Mouse (Mus musculus): ENCODE results near the gene Olfr1501.
"Not testable (repeated sequence)": the region's sequence is repeated elsewhere in the genome, so short reads cannot be mapped to it uniquely, and the experiment has no call there.

Olfr1501 gene

DNA sequence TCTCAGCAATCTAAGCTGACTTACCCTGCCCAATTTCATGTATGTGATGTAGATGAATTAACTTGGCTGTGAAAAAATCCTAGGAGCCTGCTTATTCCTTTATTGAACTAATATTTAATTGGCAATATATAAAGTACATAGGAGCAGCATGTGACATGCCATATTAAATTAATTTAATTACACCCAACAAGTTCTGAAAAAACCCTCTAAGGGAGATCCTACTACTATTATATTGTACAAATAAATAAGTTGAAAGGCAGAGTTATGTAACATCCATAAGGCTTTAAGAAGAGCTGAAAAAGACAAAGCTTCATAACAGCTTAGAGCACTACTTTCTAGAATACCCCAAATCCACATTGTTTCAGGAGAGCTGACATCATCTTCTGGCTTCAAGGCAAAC is at the start of gene Olfr1501:
TSS of gene Olfr1501 (minus strand) at position 101 of the 400 bp plus-strand sequence.
- DNase-seq: not testable (repeated sequence)

DNA sequence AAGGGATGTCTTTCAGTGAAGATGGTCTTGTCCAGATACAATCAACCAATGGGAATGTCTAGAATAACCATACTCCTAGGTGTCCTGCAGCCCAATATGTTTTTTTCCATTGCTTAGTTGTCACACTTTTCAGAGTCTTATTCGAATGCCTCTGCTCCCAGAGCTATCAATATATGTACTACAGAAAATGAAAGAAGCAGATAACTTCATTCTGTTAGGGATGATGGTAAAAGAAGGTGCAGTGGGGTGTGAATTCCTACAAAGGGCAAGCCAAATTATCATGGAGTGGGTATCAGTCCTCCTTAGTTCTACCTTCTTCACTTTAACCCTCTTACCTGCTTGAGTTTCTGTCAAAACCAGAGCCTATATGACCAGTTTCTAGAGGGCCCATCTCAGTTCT is 47.3 kb upstream of the Olfr1501 start, which contains the start of gene Olfr1504:
TSS of gene Olfr1504 (minus strand) at position 101 of the 400 bp plus-strand sequence.
- DNase-seq: no peak

DNA sequence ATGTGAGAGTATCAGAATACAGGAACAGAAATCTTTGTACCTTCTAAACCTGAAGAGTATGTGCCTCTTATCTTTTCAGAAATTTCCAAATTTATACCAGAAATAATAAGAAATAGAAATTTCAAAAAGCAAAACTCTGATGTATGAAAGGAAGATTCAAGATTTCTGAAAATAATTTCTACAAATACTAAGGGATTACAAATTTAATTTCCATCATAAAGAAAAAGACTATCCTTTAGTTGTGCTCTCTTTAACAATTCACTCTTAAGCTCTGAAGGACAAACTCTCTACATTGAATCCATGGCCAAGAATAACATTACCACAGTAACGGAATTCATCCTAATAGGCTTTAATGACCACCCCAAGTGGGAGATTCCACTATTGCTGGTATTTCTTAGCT is 11.0 kb upstream of the Olfr1501 start, which contains the start of gene Olfr1502:
TSS of gene Olfr1502 (plus strand) at position 301 of the 400 bp plus-strand sequence.
- no peak for DNase-seq

DNA sequence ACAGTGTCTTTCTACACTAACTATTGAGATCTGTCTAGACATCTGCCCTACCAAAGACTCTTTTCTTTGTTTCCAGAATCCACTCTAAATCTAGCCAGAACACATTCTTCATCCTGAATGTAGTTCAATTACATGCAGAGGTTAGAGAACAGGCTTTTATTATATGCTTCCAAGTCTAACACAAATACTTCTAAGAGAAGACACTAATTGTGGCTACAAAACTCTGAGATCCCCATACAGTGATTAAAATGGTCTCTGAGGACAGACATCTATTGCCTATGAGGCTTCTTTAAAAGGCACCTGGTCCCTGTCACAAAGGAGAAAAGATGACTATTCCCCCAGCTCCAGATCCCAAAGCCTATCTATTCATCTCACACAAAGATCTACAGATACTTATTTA is 20.1 kb downstream of the Olfr1501 start, which contains the start of gene Olfr1500:
TSS of gene Olfr1500 (minus strand) at position 101 of the 400 bp plus-strand sequence.
- DNase-seq: no peak

DNA sequence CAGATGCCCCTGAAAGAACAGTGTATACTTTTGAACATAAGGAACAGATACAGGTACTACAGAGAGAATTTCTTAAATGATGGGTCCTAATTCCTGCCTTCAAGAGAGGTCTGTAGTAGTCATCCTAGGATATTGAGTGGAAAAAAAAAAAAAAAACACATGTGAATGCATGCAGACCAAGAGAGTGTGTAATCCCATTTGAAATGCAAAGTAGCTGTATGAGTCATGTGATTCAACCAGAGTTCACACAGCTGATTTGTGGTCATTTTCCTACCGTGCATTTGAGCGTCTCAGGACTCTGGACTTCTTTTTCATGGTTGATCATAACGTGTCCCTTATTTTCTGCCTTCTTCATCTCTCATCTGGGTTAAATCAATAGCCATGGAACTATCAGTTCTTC is 22.0 kb downstream of the Olfr1501 start:
- DNase-seq: no peak

DNA sequence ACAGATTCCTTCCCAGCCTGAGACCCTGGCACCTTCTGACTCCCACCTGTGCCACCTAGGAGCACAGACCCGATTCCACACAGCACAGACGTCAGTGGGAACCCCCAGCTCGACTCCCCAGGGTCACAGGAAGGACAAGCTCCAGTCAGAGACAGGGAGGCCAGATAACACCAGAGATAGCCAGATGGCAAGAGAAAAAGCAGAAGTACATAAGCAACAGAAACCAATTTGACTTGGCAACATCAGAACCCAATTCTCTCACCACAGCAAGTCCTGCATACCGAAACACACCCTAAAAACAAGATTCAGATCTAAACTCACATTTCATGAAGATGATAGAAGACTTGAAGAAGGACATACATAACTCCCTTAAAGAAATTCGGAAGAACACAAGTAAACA is 29.6 kb downstream of the Olfr1501 start:
- DNase-seq: no peak

- no peak for DNase-seq
These were observed 31.1 kb downstream of the Olfr1501 start, which contains the start of gene Olfr1499 for GRCm38 (mm10) chr19:13819347-13819746. Gene Olfr1499, minus strand, starts transcription at chr19:13819447.

DNA sequence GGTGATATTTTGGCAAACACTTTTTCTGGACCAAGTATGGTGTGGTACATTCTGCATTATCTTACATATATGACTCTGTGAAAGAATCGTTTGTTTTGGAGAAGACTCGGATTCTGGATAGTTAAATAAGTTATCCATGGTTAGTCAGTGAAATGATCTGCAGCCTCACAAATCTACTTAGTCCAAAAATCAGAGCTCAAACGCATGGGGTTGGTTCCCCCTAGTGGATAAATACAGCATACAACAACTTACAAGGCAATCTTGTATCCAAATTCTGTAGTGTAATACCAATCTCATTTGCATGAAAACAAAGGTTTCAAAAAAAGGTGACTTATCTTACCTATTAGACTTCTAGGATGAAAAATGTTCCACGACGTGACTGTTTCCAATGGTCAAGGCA is 31.7 kb downstream of the Olfr1501 start:
- DNase-seq: no peak

GRCm38 (mm10) chr19:13812823-13813222 is 37.7 kb downstream of the Olfr1501 start:
- no peak for DNase-seq

DNA sequence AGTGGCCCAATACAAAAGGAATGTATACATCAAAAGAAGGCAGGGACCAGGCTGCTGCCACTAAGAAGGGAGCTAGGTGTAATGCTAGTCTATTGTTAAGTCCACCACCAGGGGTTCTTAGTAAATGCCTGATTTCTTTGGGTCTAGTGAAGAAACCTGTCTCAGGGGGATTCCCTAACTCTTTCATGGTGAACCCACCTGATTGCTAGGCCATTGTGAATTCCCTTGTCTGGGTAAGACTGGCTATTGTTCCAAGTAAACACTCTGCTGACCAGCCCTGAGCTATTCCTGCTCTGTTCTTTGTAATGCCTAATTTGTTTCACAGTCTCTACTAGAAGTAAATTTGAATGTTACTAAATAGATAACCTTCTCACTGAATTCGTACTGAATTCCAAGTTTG is 45.0 kb downstream of the Olfr1501 start:
- DNase-seq: not testable (repeated sequence)

DNA sequence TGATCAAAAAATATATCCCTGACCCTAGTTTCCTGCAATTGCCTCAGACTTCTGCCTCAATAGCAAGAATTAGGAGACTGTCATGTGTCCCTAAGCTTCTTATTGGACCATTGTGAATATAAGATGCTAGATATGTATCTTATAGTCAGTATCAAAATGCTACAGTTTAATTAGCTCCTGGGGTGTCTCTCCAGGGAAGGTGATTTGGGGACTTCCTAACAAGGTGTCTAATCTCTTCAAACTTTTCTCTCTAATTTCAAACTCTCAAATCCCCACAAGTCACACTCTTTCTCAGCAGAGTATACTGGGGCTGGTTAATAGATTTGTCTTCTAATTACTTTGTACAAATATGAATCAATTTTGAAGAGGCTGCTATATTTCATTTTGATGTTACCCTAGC is 52.4 kb downstream of the Olfr1501 start, which contains the start of gene Olfr1497:
TSS of gene Olfr1497 (minus strand) at position 101 of the 400 bp plus-strand sequence.
- no peak for DNase-seq
